9 mouse cellular contexts compared by ENCODE assay signal in the genomic region with DNA sequence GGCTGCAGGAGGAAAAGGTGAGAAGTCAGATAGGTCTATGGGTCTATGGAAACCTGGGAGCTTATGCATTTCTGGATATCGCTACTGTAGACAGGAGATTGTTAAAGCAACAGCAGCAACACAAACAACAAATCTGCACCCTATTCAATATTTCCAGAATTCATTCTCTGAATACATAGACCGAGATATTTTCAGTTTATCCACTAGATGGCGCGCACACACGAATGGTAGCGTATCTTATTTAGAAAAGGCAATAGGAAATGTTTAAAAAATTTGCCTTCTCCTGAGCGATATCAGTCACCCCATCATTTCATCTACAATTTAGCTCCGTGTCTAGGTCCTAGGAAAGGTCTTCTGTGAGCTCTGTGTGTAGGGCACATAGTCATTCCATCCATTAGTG. TPM values are rescaled to one million over a fixed set of nuclear protein-coding genes. Genes with fewer than 3 reads are reported as not detected.
DNase-seq lines count a peak whose midpoint lies in the region; ATAC-seq lines count a peak whose summit lies in the region.
"Had no signal": no experiment of that assay in that cellular context is flagged by ENCODE, and none has a peak within 500 bp of the region (broad histone marks: within the 10 kb centered on the region; RNA-seq: fewer than 3 reads in every experiment).

No protein-coding gene starts in this region.

- no peak for ATAC-seq in heart, embryonic 13.5 days (ENCODE audit: extremely low read depth, insufficient number of reproducible peaks, low FRiP score, low TSS enrichment)
- 0 out of 2 replicates have a peak, but pooled peaks have one; percentile 38 for ATAC-seq in forebrain, embryonic 15.5 days (replicated peaks)

- no peak overlapping the region for H3K27ac ChIP-seq in heart, embryonic 13.5 days (replicated peaks)
- H3K27ac ChIP-seq in forebrain, embryonic 15.5 days (replicated peaks): no peak overlapping the region
- H3K27ac ChIP-seq: neural tube, embryonic 12.5 days had no signal

- peak overlapping the region; percentile 57 for H3K4me2 ChIP-seq in heart, embryonic 13.5 days
- H3K4me2 ChIP-seq in forebrain, embryonic 15.5 days (replicated peaks): no peak overlapping the region
- H3K4me2 ChIP-seq: neural tube, embryonic 12.5 days had no signal

- H3K27me3 ChIP-seq in heart, embryonic 13.5 days (replicated peaks): no peaks in the 10 kb centered on the region
- no peaks in the 10 kb centered on the region for H3K27me3 ChIP-seq in forebrain, embryonic 15.5 days
- H3K27me3 ChIP-seq: neural tube, embryonic 12.5 days had no signal

- no peaks in the 10 kb centered on the region for H3K4me1 ChIP-seq in heart, embryonic 13.5 days
- no peaks in the 10 kb centered on the region for H3K4me1 ChIP-seq in forebrain, embryonic 15.5 days
- H3K4me1 ChIP-seq: neural tube, embryonic 12.5 days had no signal

- H3K36me3 ChIP-seq in heart, embryonic 13.5 days: no peaks in the 10 kb centered on the region
- H3K36me3 ChIP-seq in forebrain, embryonic 15.5 days: no peaks in the 10 kb centered on the region
- H3K36me3 ChIP-seq: neural tube, embryonic 12.5 days had no signal

- H3K9me3 ChIP-seq in heart, embryonic 13.5 days: no peaks in the 10 kb centered on the region
- H3K9me3 ChIP-seq in forebrain, embryonic 15.5 days: no peaks in the 10 kb centered on the region
- H3K9me3 ChIP-seq: neural tube, embryonic 12.5 days had no signal

- no peak overlapping the region for H3K4me3 ChIP-seq in heart, embryonic 13.5 days
- no peak overlapping the region for H3K4me3 ChIP-seq in forebrain, embryonic 15.5 days
- H3K4me3 ChIP-seq: neural tube, embryonic 12.5 days had no signal

- no peak for DNase-seq in heart, adult 8-10 months (ENCODE audit: low spot score)
- peak; percentile 3 for DNase-seq in thymus, postnatal 14 days
- DNase-seq in thymus, postnatal 36 days: no peak
- DNase-seq in lung, postnatal 36 days: peak; percentile 31
- no peak for DNase-seq in urinary bladder, adult 2 months (ENCODE audit: low spot score)
- DNase-seq in testis, postnatal 14 days (ENCODE audit: low spot score): no peak

- 9% methylated on average over 8 of the region's 8 CpGs for WGBS in heart, embryonic 13.5 days
- 6% methylated on average over 8 of the region's 8 CpGs for WGBS in forebrain, embryonic 15.5 days

- no peak overlapping the region for H3K9ac ChIP-seq in heart, embryonic 13.5 days
- no peak overlapping the region for H3K9ac ChIP-seq in forebrain, embryonic 15.5 days (replicated peaks)
- H3K9ac ChIP-seq: neural tube, embryonic 12.5 days had no signal

RNA-seq across cellular contexts. Expression of gene Cps1, which starts 21.1 kb away (rescaled TPM):
- 0.11 and 0.16 TPM in 2 replicates for polyA plus RNA-seq in heart, embryonic 13.5 days (2015; fragmentation: Nextera tagmentation; extraction: Ambion mirVana)
- under 1 TPM in 1 of 4 experiments, not detected in 3; 0.11 TPM for total RNA-seq in heart, adult 8-10 months (2022)
- 0.13 and 0.27 TPM in 2 replicates for polyA plus RNA-seq in forebrain, embryonic 15.5 days (2015; fragmentation: Nextera tagmentation; extraction: Ambion mirVana)
- 0.01 and 0.04 TPM in 2 replicates for polyA plus RNA-seq in urinary bladder, adult 2 months (2012; rRNA removed)

Comparison
In these comparisons a context has a peak if more than half of its experiments do, and no peak if none do; other contexts are left out.
1. DNase-seq: peak in thymus, postnatal 14 days (single experiment) and lung, postnatal 36 days (single experiment); none in heart, adult 8-10 months (single experiment), thymus, postnatal 36 days (0 of 2), urinary bladder, adult 2 months (single experiment) and testis, postnatal 14 days (single experiment).